Mouse (Mus musculus) kidney, adult 2 months (tissue): ENCODE measurements around the gene Nt5m.

Experiments used
- CTCF ChIP-seq: fragments of 200-500 bp; conservative IDR thresholded peaks from 2 replicates; pipeline ENCODE4 v1.5.1; 2011; ENCODE audit warnings: low read depth, mild to moderate bottlenecking, control low read depth, low read length, moderate library complexity, mixed read lengths; ENCODE audit not compliant: insufficient read depth, insufficient read length
- POLR2A ChIP-seq: fragments of 200-500 bp; IDR thresholded peaks from one replicate; pipeline ENCODE4 v1.6.1; 2011; ENCODE audit warnings: low read depth, low read length, control low read depth

- no peak for TF ChIP-seq POLR2A
- TF ChIP-seq CTCF, result no peak
These were observed 60.8 kb downstream of the Nt5m start for GRCm38 (mm10) chr11:59899711-59900685.
